Mouse (Mus musculus): Measurements from ENCODE around the gene St3gal4.

DNA sequence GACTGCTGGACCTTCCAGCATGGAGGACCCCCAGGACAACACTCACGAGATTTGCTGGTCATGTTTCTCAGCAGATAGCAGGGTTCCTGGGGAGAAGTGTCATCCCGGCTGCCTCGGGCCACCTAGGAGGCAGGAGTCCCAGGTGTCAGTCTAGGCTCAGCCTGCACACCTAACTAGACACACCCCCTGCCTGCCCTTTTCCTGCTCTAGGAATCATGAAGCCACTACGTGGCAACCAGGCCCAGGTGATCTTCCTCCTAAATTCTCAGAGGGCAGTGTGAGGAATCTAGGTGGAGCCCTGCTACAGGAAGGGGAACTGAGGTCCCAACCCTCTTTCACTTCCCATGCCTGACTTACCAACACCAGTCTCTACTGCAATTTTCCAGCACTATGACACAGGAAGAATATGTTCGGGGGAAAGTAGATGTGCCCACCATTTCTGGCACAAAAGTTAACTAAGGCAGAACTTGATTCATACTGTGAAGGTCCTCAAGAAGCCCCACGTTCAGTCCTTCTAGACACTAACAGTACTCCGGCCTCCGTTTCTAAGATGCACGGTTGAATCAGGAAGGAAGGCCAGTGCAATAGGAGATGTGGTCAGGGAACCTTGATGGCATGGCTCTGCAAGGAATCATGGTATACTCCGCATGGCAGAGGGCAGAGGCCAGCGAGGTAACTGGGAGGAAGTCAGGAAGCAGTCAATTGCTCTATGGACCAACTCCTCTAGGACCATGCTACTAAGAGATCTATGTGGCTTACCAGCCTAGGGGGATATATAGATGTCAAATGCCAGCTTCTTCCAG, 63.3 kb downstream of the St3gal4 start:
- TF ChIP-seq POLR2A (IDR thresholded peaks at IDR 0.05; ENCODE audit: insufficient read depth, low read length) (no peak), CTCF (IDR thresholded peaks at IDR 0.05; ENCODE audit: low read depth, low read length) (no peak), EP300 (IDR thresholded peaks at IDR 0.05; ENCODE audit: insufficient read depth, low read depth, low read length) (no peak)

All from ES-Bruce4 (cell line).